Mouse (Mus musculus) heart, postnatal 0 days (tissue): ENCODE data around the gene Rpa3. TPM values are rescaled to one million over a fixed set of nuclear protein-coding genes. Genes with fewer than 3 reads are reported as not detected.

Source experiments
- ATAC-seq: fragments of 200-750 bp; cut with Nextera tagmentation; 2 replicates; pipeline ENCODE4 v1.8.0; 2017; ENCODE audit warnings: low read depth, moderate number of reproducible peaks, moderate library complexity; ENCODE audit not compliant: insufficient read depth
- DNase-seq: peaks from one replicate; pipeline ENCODE4 v3.0.0-alpha.2; 2016; ENCODE audit warnings: low spot score
- H3K27ac ChIP-seq: fragments of 300-500 bp; sonication (generic); 2 replicates; pipeline ENCODE4 v1.5.1; 2014; ENCODE audit warnings: low read depth, mild to moderate bottlenecking
- H3K27me3 ChIP-seq: fragments of 300-500 bp; sonication (generic); 2 replicates; pipeline ENCODE4 v1.6.1; 2014; ENCODE audit warnings: low read length, mixed read lengths; ENCODE audit not compliant: control insufficient read depth, insufficient read depth
- H3K36me3 ChIP-seq: fragments of 300-500 bp; sonication (generic); replicated peaks from 2 replicates; pipeline ENCODE4 v1.6.1; 2014; ENCODE audit warnings: low read length, mixed read lengths; ENCODE audit not compliant: control insufficient read depth, insufficient read depth
- H3K4me1 ChIP-seq: fragments of 300-500 bp; sonication (generic); 2 replicates; pipeline ENCODE4 v1.6.1; 2014; ENCODE audit warnings: antibody characterized with exemption; ENCODE audit not compliant: control insufficient read depth, insufficient read depth
- H3K4me2 ChIP-seq: fragments of 300-500 bp; sonication (generic); 2 replicates; pipeline ENCODE4 v1.6.1; 2014; ENCODE audit warnings: low read depth, mild to moderate bottlenecking, low read length, moderate library complexity
- H3K4me3 ChIP-seq: fragments of 300-500 bp; sonication (generic); 2 replicates; pipeline ENCODE4 v1.5.1; 2014; ENCODE audit warnings: low read depth, low read length
- H3K9ac ChIP-seq: fragments of 300-500 bp; sonication (generic); replicated peaks from 2 replicates; pipeline ENCODE4 v1.6.1; 2014; ENCODE audit warnings: low read depth, low read length, mixed read lengths
- H3K9me3 ChIP-seq: fragments of 300-500 bp; sonication (generic); replicated peaks from 2 replicates; pipeline ENCODE4 v1.6.1; 2016; ENCODE audit warnings: low read length; ENCODE audit not compliant: control insufficient read depth
- CTCF ChIP-seq: IDR thresholded peaks from 2 replicates; pipeline ENCODE4 v1.5.1; 2016; ENCODE audit warnings: antibody characterized with exemption, control low read depth, low read depth
- EP300 ChIP-seq: IDR thresholded peaks from 2 replicates; pipeline ENCODE4 v1.6.1; 2016; ENCODE audit warnings: antibody characterized with exemption, low read depth
- WGBS: fragments of 180-500 bp; shearing (Covaris S2); extraction: QIAGEN DNeasy Blood & Tissue Kit; methylation state at CpG from one replicate; pipeline ENCODE4 v1.1.7; 2014; 5-methylcytosine and 5-hydroxymethylcytosine counted together
- polyA plus RNA-seq: library from polyadenylated mRNA; unstranded; fragments of >200 nt; fragmentation: Nextera tagmentation; extraction: Ambion mirVana; gene quantifications from 2 replicates; pipeline ENCODE4 v1.2.1, GENCODE M21; 2015
- total RNA-seq: library from RNA; depleted of rRNA; stranded (reverse); fragments of >200 nt; gene quantifications from 2 replicates; pipeline ENCODE4 v1.2.3, GENCODE M21; 2014; ENCODE audit warnings: low replicate concordance; rRNA removed

Gene Rpa3
- total and polyA plus RNA-seq, 2 experiments from 2014 or later: 29.4 to 75.6 TPM

GRCm38 (mm10) chr6:8209047-8209865 lies 49.7 kb downstream of the Rpa3 start, which contains the start of gene Mios:
Gene Mios, plus strand, starts transcription at chr6:8209222.
- peak within 1 kb of the TSS; percentile 79 for H3K4me3 ChIP-seq
- H3K4me1 ChIP-seq: peaks cover 7% of the 10 kb centered on the region; the same call in 1 of the 2 replicates
- peak within 1 kb of the TSS; percentile 86 for H3K9ac ChIP-seq
- H3K27ac ChIP-seq: peak within 1 kb of the TSS; percentile 93
- no peak for TF ChIP-seq EP300
- peak; percentile 25; the same call in 1 of the 2 replicates for TF ChIP-seq CTCF
- peak within 1 kb of the TSS; percentile 67 for H3K4me2 ChIP-seq
- ATAC-seq: peak; percentile 96
- H3K27me3 ChIP-seq: no peaks in the 10 kb centered on the region
- no peaks in the 10 kb centered on the region for H3K9me3 ChIP-seq
- under 1% methylated on average over 83 of the region's 90 CpGs for WGBS
- DNase-seq: peak; percentile 82
- peaks cover 7% of the 10 kb centered on the region; the same call in 1 of the 2 replicates for H3K36me3 ChIP-seq

Other genes starting within 250 kb of the Rpa3 start
- gene Col28a1, start 66.6 kb downstream of the Rpa3 start, total RNA-seq: 0.08 TPM in 1 of 2 replicates, not detected in the other
- 0.20 and 0.60 TPM in 2 replicates for gene Col28a1, start 66.6 kb downstream of the Rpa3 start, polyA plus RNA-seq
- gene Mios, start 50.0 kb downstream of the Rpa3 start, total RNA-seq: 10.8 and 13.8 TPM in 2 replicates
- 13.6 and 15.0 TPM in 2 replicates for gene Mios, start 50.0 kb downstream of the Rpa3 start, polyA plus RNA-seq
- gene Umad1, start 115 bp upstream of the Rpa3 start, total RNA-seq: 7.8 and 12.1 TPM in 2 replicates
- gene Umad1, start 115 bp upstream of the Rpa3 start, polyA plus RNA-seq: 18.2 and 20.5 TPM in 2 replicates
- 7.1 TPM in 1 of 2 replicates, not detected in the other for gene Gm45062, start 277 bp upstream of the Rpa3 start, total RNA-seq
- gene Gm45062, start 277 bp upstream of the Rpa3 start, polyA plus RNA-seq: 1.5 and 3.0 TPM in 2 replicates